8 mouse cellular contexts compared by ENCODE assay signal in the genomic region with DNA sequence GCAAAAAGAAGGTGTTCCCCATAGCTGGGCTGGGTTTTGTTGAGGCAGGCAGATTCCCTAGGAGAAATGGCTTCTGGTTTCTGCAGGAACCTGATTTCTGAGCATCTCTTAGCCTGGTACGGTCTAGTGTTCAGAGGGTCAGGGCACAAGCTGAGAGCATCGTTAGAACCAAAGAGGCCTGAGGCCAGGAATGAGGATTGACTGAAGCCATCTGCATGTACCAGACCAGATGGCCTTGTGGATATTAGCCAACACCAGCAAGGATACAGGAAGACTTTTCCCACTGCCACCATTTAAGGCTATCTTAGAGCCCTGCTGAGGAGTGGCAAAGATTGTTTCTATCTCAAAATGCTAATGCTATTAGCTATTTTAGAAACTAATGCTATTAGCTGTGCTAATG.
DNase-seq lines count a peak whose midpoint lies in the region.
"Had no signal": no experiment of that assay in that cellular context is flagged by ENCODE, and none has a peak within 500 bp of the region (broad histone marks: within the 10 kb centered on the region; RNA-seq: fewer than 3 reads in every experiment).

No protein-coding gene starts in this region.

- DNase-seq in kidney, postnatal 14 days: peak; percentile 12
- no peak for DNase-seq in kidney, adult 9 months
- DNase-seq in cerebellum, adult 11-12 months: peak; percentile 91
- peak; percentile 88 to 91 for DNase-seq in cerebellum, postnatal 25 days
- DNase-seq in lung, postnatal 10 days: peak; percentile 49
- DNase-seq in gastrocnemius, postnatal 10 days: no peak
- no peak for DNase-seq in embryo, embryonic 9.5 days (ENCODE audit: extremely low spot score)
- DNase-seq: gastrocnemius, postnatal 14 days had no signal

Comparison
In these comparisons a context has a peak if more than half of its experiments do, and no peak if none do; other contexts are left out.
1. DNase-seq: peak in kidney, postnatal 14 days (single experiment), cerebellum, adult 11-12 months (single experiment), cerebellum, postnatal 25 days (2 of 2) and lung, postnatal 10 days (single experiment); none in kidney, adult 9 months (single experiment), gastrocnemius, postnatal 10 days (single experiment) and embryo, embryonic 9.5 days (single experiment).